ENCODE assay signal across 8 mouse cellular contexts in genomic region chr19:5366175-5367052, GRCm38 (mm10). TPM values are rescaled to one million over a fixed set of nuclear protein-coding genes. Genes with fewer than 3 reads are reported as not detected.
DNase-seq lines count a peak whose midpoint lies in the region; ATAC-seq and TF ChIP-seq lines count a peak whose summit lies in the region.

Gene Eif1ad, plus strand, starts transcription at chr19:5366741.

- WGBS in forebrain, embryonic 15.5 days, result under 1% methylated on average over 88 of the region's 92 CpGs
- under 1% methylated on average over 75 of the region's 92 CpGs for WGBS in lung, adult 2 months

- H3K9ac ChIP-seq in ES-E14 (ENCODE audit: insufficient read depth, low read depth, low read length, poor library complexity, severe bottlenecking), result peak within 1 kb of the TSS; percentile 100
- peak within 1 kb of the TSS; percentile 74 for H3K9ac ChIP-seq in forebrain, embryonic 15.5 days (replicated peaks)

- peaks cover 0 to 25% of the 10 kb centered on the region in 2 experiments; a peak in 3 of 4 replicates for H3K4me1 ChIP-seq in ES-E14 (ENCODE audit: control insufficient read depth in 2 of 2, insufficient read depth in 2 of 2, low read length in 2 of 2, poor library complexity in 1 of 2)
- H3K4me1 ChIP-seq in forebrain, embryonic 15.5 days, result peaks cover 27% of the 10 kb centered on the region
- peaks cover 10% of the 10 kb centered on the region; the same call in 1 of the 2 replicates for H3K4me1 ChIP-seq in lung, adult 2 months (ENCODE audit: control insufficient read depth, insufficient read depth, low read length)

- in situ Hi-C loops in ES-E14 (cut with MboI; ENCODE audit: low sequenced_read_pairs in 2 of 2, unreplicated experiment in 2 of 2), result no loop called here

- ATAC-seq in forebrain, embryonic 15.5 days (replicated peaks), result peak; percentile 95
- ATAC-seq in neutrophil, adult 5-6 weeks (ENCODE audit: extremely low read depth, insufficient number of reproducible peaks, low FRiP score, poor library complexity, severe bottlenecking), result peak; percentile 80

- peaks cover 35% of the 10 kb centered on the region for H3K36me3 ChIP-seq in ES-E14 (ENCODE audit: control insufficient read depth, insufficient read depth, low read length, poor library complexity, severe bottlenecking)
- H3K36me3 ChIP-seq in forebrain, embryonic 15.5 days, result peaks cover 40% of the 10 kb centered on the region

- H3K27ac ChIP-seq in ES-E14 (ENCODE audit: insufficient read depth, low read depth, low read length, poor library complexity, severe bottlenecking), result peak within 1 kb of the TSS; percentile 99
- peak within 1 kb of the TSS; percentile 96 for H3K27ac ChIP-seq in forebrain, embryonic 15.5 days (replicated peaks)

- intact Hi-C loops in heart, postnatal 25 days (cut with DNase I), result loop anchor here (1.0 to 5.0 kb wide), 3 partner anchors 22 to 259 kb away; partner anchors contain the start of genes Mus81, Rab1b and Sart1

- TF ChIP-seq POLR2A in lung, adult 2 months (IDR thresholded peaks at IDR 0.05; ENCODE audit: borderline replicate concordance, extremely low read depth, low read depth, low read length), result peak; percentile 53; the same call in 1 of the 2 replicates

- no peak for TF ChIP-seq CTCF in lung, adult 2 months (IDR thresholded peaks at IDR 0.05; ENCODE audit: insufficient read depth, low read length)

- peak within 1 kb of the TSS; percentile 92 to 100 for H3K4me3 ChIP-seq in ES-E14 (ENCODE audit: insufficient read depth in 1 of 2, low read depth in 1 of 2, low read length in 2 of 2, poor library complexity in 1 of 2, severe bottlenecking in 1 of 2)
- peak within 1 kb of the TSS; percentile 80 for H3K4me3 ChIP-seq in forebrain, embryonic 15.5 days
- peak within 1 kb of the TSS; percentile 88 for H3K4me3 ChIP-seq in lung, adult 2 months (replicated peaks; ENCODE audit: extremely low read depth, low read depth, low read length)

- H3K9me3 ChIP-seq in ES-E14 (ENCODE audit: control insufficient read depth, insufficient read depth, low read depth, low read length), result no peaks in the 10 kb centered on the region
- H3K9me3 ChIP-seq in forebrain, embryonic 15.5 days, result no peaks in the 10 kb centered on the region

- no peaks in the 10 kb centered on the region for H3K27me3 ChIP-seq in forebrain, embryonic 15.5 days

- peak; percentile 93 for DNase-seq in ES-E14 (ENCODE audit: low read depth, low spot score)
- DNase-seq in cerebellum, adult 11-12 months, result peak; percentile 95
- peak; percentile 88 for DNase-seq in heart, postnatal 25 days (ENCODE audit: low spot score)
- DNase-seq in layer of hippocampus, adult 18-20 months (ENCODE audit: low spot score in 2 of 2), result peak; percentile 91 to 97
- peak; percentile 96 for DNase-seq in lung, adult 2 months
- DNase-seq in thymus, adult 18-20 months, result peak; percentile 83 to 88

- peak within 1 kb of the TSS; percentile 79 for H3K4me2 ChIP-seq in forebrain, embryonic 15.5 days (replicated peaks)

TF ChIP-seq in ES-E14, 5 proteins besides CTCF, POLR2A, EP300 and RAD21:
- peak; percentile 47; the same call in 1 of the 2 replicates for TF ChIP-seq CHD2 (IDR thresholded peaks at IDR 0.05; ENCODE audit: low read depth, low read length)
- TF ChIP-seq ZC3H11A (IDR thresholded peaks at IDR 0.05; ENCODE audit: borderline replicate concordance, low read depth, low read length), result no peak
- TF ChIP-seq HCFC1 (IDR thresholded peaks at IDR 0.05; ENCODE audit: borderline replicate concordance, insufficient read depth, low read length), result peak; percentile 83
- TF ChIP-seq MAFK (IDR thresholded peaks at IDR 0.05; ENCODE audit: insufficient read depth, low read depth, low read length), result no peak
- no peak for TF ChIP-seq ZNF384 (IDR thresholded peaks at IDR 0.05; ENCODE audit: low read depth, low read length)

RNA-seq across cellular contexts. Expression of gene Eif1ad, which starts in this region (rescaled TPM):
- 101 and 127 TPM in 2 replicates for total RNA-seq in ES-E14 (2012; rRNA removed)
- polyA plus RNA-seq in forebrain, embryonic 15.5 days (2015; fragmentation: Nextera tagmentation; extraction: Ambion mirVana), result 49.6 and 52.8 TPM in 2 replicates
- total RNA-seq in heart, postnatal 25 days (2021), result 10 to 100 TPM; 17.6 to 19.4 TPM
- 10 to 100 TPM; 20.2 to 22.0 TPM for total RNA-seq in layer of hippocampus, adult 18-20 months (2021)
- 15.5 and 21.4 TPM in 2 replicates for polyA plus RNA-seq in lung, adult 2 months (2012; rRNA removed)
- 31.6 and 36.8 TPM in 2 replicates for total RNA-seq in neutrophil, adult 5-6 weeks (2017)

Comparison
In these comparisons a context has a peak if more than half of its experiments do, and no peak if none do; other contexts are left out.
1. Peak in every context shown above with its lines: DNase-seq, ATAC-seq, H3K4me3 ChIP-seq and H3K27ac ChIP-seq.